Mouse (Mus musculus): ENCODE data around the gene Flvcr2.

- no peak for TF ChIP-seq POLR2A (IDR thresholded peaks at IDR 0.05; ENCODE audit: control insufficient read depth in 1 of 2, insufficient read depth in 1 of 2, low read depth in 1 of 2, low read length in 2 of 2, poor library complexity in 1 of 2)
- no peak for TF ChIP-seq MXI1 (IDR thresholded peaks at IDR 0.05; ENCODE audit: low read depth, low read length)
- TF ChIP-seq NELFE (IDR thresholded peaks at IDR 0.05; ENCODE audit: low read depth, low read length) = no peak
- no peak for TF ChIP-seq MYB (IDR thresholded peaks at IDR 0.05; ENCODE audit: low read depth, low read length)
- no peak for TF ChIP-seq E2F4 (IDR thresholded peaks at IDR 0.05; ENCODE audit: borderline replicate concordance, low read depth, low read length)
- no peak for TF ChIP-seq CTCF (IDR thresholded peaks at IDR 0.05 in 2 of 3, conservative IDR thresholded peaks at IDR 0.05 in 1 of 3; ENCODE audit: control insufficient read depth in 1 of 3, insufficient read depth in 1 of 3, low read depth in 2 of 3, low read length in 3 of 3, poor library complexity in 1 of 3, severe bottlenecking in 1 of 3)
- TF ChIP-seq MAZ (IDR thresholded peaks at IDR 0.05; ENCODE audit: low read depth, low read length) = no peak
- no peak for TF ChIP-seq RAD21 (IDR thresholded peaks at IDR 0.05; ENCODE audit: low read depth, low read length)
- TF ChIP-seq USF1 (IDR thresholded peaks at IDR 0.05; ENCODE audit: low read depth, low read length) = no peak
- no peak for TF ChIP-seq KAT2A (conservative IDR thresholded peaks at IDR 0.05; ENCODE audit: low read depth, low read length)
- TF ChIP-seq POLR2AphosphoS5 (IDR thresholded peaks at IDR 0.05; ENCODE audit: borderline replicate concordance, low read depth, low read length) = no peak
These were observed 33.8 kb upstream of the Flvcr2 start for GRCm38 (mm10) chr12:85712587-85712986.

Measured in MEL (cell line).